Mouse (Mus musculus) hindbrain, embryonic 16.5 days (tissue): ENCODE data around the gene Large1. TPM values are rescaled to one million over a fixed set of nuclear protein-coding genes. Genes with fewer than 3 reads are reported as not detected.
A peak's percentile ranks its signal among the peaks of the same experiment; 100 is the strongest.

Experiments
- ATAC-seq: fragments of 200-750 bp; cut with Nextera tagmentation; 2 replicates; pipeline ENCODE4 v1.8.0; 2017; ENCODE audit warnings: moderate TSS enrichment, moderate library complexity
- H3K27ac ChIP-seq: fragments of 300-500 bp; sonication (generic); 2 replicates; pipeline ENCODE4 v1.5.1; 2014; ENCODE audit warnings: low read depth, mild to moderate bottlenecking, control low read depth, low read length, moderate library complexity
- H3K27me3 ChIP-seq: fragments of 300-500 bp; sonication (generic); replicated peaks from 2 replicates; pipeline ENCODE4 v1.6.1; 2014; ENCODE audit warnings: low read length; ENCODE audit not compliant: control insufficient read depth, insufficient read depth
- H3K36me3 ChIP-seq: fragments of 300-500 bp; sonication (generic); 2 replicates; pipeline ENCODE4 v1.6.1; 2014; ENCODE audit warnings: mild to moderate bottlenecking, low read length, moderate library complexity, mixed read lengths; ENCODE audit not compliant: control insufficient read depth, insufficient read depth
- H3K4me1 ChIP-seq: fragments of 300-500 bp; sonication (generic); 2 replicates; pipeline ENCODE4 v1.6.1; 2014; ENCODE audit warnings: low read depth, low read length; ENCODE audit not compliant: control insufficient read depth, insufficient read depth
- H3K4me2 ChIP-seq: fragments of 300-500 bp; sonication (generic); 2 replicates; pipeline ENCODE4 v1.6.1; 2014; ENCODE audit warnings: mild to moderate bottlenecking, low read length, control low read depth, moderate library complexity
- H3K4me3 ChIP-seq: fragments of 300-500 bp; sonication (generic); 2 replicates; pipeline ENCODE4 v1.5.1; 2014; ENCODE audit warnings: mild to moderate bottlenecking, low read length, control low read depth, moderate library complexity
- H3K9ac ChIP-seq: fragments of 300-500 bp; sonication (generic); 2 replicates; pipeline ENCODE4 v1.6.1; 2014; ENCODE audit warnings: low read depth, mild to moderate bottlenecking, control low read depth, low read length, moderate library complexity
- H3K9me3 ChIP-seq: fragments of 300-500 bp; sonication (generic); 2 replicates; pipeline ENCODE4 v1.6.1; 2014; ENCODE audit warnings: mild to moderate bottlenecking, low read length, moderate library complexity; ENCODE audit not compliant: control insufficient read depth
- WGBS: fragments of 180-500 bp; shearing (Covaris S2); extraction: QIAGEN DNeasy Blood & Tissue Kit; methylation state at CpG from one replicate; pipeline ENCODE4 v1.1.7; 2014; 5-methylcytosine and 5-hydroxymethylcytosine counted together
- polyA plus RNA-seq: library from polyadenylated mRNA; unstranded; fragments of >200 nt; fragmentation: Nextera tagmentation; extraction: Ambion mirVana; gene quantifications from 2 replicates; pipeline ENCODE4 v1.2.1, GENCODE M21; 2015

Gene Large1
- polyA plus RNA-seq, 1 experiment from 2014 or later = 16.3 TPM

- Histone ChIP-seq H3K27ac (no peak overlapping the region), H3K4me2 (no peak overlapping the region), H3K9me3 (no peaks in the 10 kb centered on the region), H3K27me3 (no peaks in the 10 kb centered on the region), H3K9ac (no peak overlapping the region), H3K36me3 (no peaks in the 10 kb centered on the region), H3K4me3 (no peak overlapping the region), H3K4me1 (no peaks in the 10 kb centered on the region)
- 94% methylated on average over 3 of the region's 3 CpGs for WGBS
- no peak for ATAC-seq
These were observed 305.2 kb downstream of the Large1 start for GRCm38 (mm10) chr8:73048136-73048535.

- H3K27me3 ChIP-seq = no peaks in the 10 kb centered on the region
- H3K9ac ChIP-seq = no peak overlapping the region
These were observed 323.6 kb downstream of the Large1 start for GRCm38 (mm10) chr8:73029787-73030186.

GRCm38 (mm10) chr8:73018241-73018640 lies 335.1 kb downstream of the Large1 start:
- no peak overlapping the region for H3K27ac ChIP-seq
- no peaks in the 10 kb centered on the region for H3K36me3 ChIP-seq
- H3K9me3 ChIP-seq = no peaks in the 10 kb centered on the region
- H3K4me3 ChIP-seq = no peak overlapping the region
- H3K9ac ChIP-seq = no peak overlapping the region
- 60% methylated on average over 1 of the region's 1 CpGs for WGBS
- H3K4me2 ChIP-seq = no peak overlapping the region
- ATAC-seq = no peak
- H3K27me3 ChIP-seq = no peaks in the 10 kb centered on the region
- H3K4me1 ChIP-seq = no peaks in the 10 kb centered on the region

More at GRCm38 (mm10) chr8:73029787-73030186, 323.6 kb downstream of the Large1 start:
- Histone ChIP-seq H3K9me3 (no peaks in the 10 kb centered on the region), H3K4me2 (no peak overlapping the region), H3K4me1 (no peaks in the 10 kb centered on the region), H3K4me3 (no peak overlapping the region), H3K36me3 (no peaks in the 10 kb centered on the region), H3K27ac (no peak overlapping the region)
- no peak for ATAC-seq

GRCm38 (mm10) chr8:73017601-73018000 lies 335.7 kb downstream of the Large1 start:
- Histone ChIP-seq H3K4me3 (no peak overlapping the region), H3K27ac (no peak overlapping the region), H3K4me2 (no peak overlapping the region), H3K4me1 (no peaks in the 10 kb centered on the region), H3K27me3 (no peaks in the 10 kb centered on the region), H3K36me3 (no peaks in the 10 kb centered on the region), H3K9ac (no peak overlapping the region), H3K9me3 (no peaks in the 10 kb centered on the region)
- ATAC-seq = no peak
- WGBS = 88% methylated on average over 1 of the region's 1 CpGs

- no peaks in the 10 kb centered on the region for H3K4me1 ChIP-seq
- no peaks in the 10 kb centered on the region for H3K27me3 ChIP-seq
- peak; percentile 59 for ATAC-seq
- no peak overlapping the region for H3K27ac ChIP-seq
- no peak overlapping the region for H3K4me3 ChIP-seq
- H3K9me3 ChIP-seq = no peaks in the 10 kb centered on the region
- no peak overlapping the region for H3K9ac ChIP-seq
- WGBS = 81% methylated on average over 2 of the region's 2 CpGs
- no peaks in the 10 kb centered on the region for H3K36me3 ChIP-seq
- no peak overlapping the region for H3K4me2 ChIP-seq
These were observed 337.0 kb downstream of the Large1 start for GRCm38 (mm10) chr8:73016303-73016702.

GRCm38 (mm10) chr8:73007489-73007888 lies 345.9 kb downstream of the Large1 start:
- no peak overlapping the region for H3K9ac ChIP-seq
- peak; percentile 43; the same call in 1 of the 2 replicates for ATAC-seq
- no peak overlapping the region for H3K4me2 ChIP-seq
- H3K4me3 ChIP-seq = no peak overlapping the region
- no peaks in the 10 kb centered on the region for H3K4me1 ChIP-seq
- 52% methylated on average over 2 of the region's 2 CpGs for WGBS
- H3K36me3 ChIP-seq = no peaks in the 10 kb centered on the region
- no peak overlapping the region for H3K27ac ChIP-seq
- no peaks in the 10 kb centered on the region for H3K9me3 ChIP-seq
- no peaks in the 10 kb centered on the region for H3K27me3 ChIP-seq

GRCm38 (mm10) chr8:73003858-73004257 lies 349.5 kb downstream of the Large1 start:
- H3K27ac ChIP-seq = no peak overlapping the region
- 66% methylated on average over 2 of the region's 2 CpGs for WGBS
- H3K4me3 ChIP-seq = no peak overlapping the region
- ATAC-seq = peak; percentile 69; the same call in 1 of the 2 replicates
- no peaks in the 10 kb centered on the region for H3K4me1 ChIP-seq
- no peaks in the 10 kb centered on the region for H3K27me3 ChIP-seq
- H3K9me3 ChIP-seq = no peaks in the 10 kb centered on the region
- H3K4me2 ChIP-seq = no peak overlapping the region
- H3K36me3 ChIP-seq = no peaks in the 10 kb centered on the region
- no peak overlapping the region for H3K9ac ChIP-seq

GRCm38 (mm10) chr8:72993831-72994230 lies 359.5 kb downstream of the Large1 start:
- 100% methylated on average over 1 of the region's 1 CpGs for whole genome bisulfite sequencing
- ATAC-seq = no peak
- H3K4me3 ChIP-seq = no peak overlapping the region
- no peaks in the 10 kb centered on the region for H3K36me3 ChIP-seq
- H3K27me3 ChIP-seq = no peaks in the 10 kb centered on the region
- no peaks in the 10 kb centered on the region for H3K9me3 ChIP-seq
- H3K4me2 ChIP-seq = no peak overlapping the region
- no peaks in the 10 kb centered on the region for H3K4me1 ChIP-seq
- H3K9ac ChIP-seq = no peak overlapping the region
- H3K27ac ChIP-seq = no peak overlapping the region

GRCm38 (mm10) chr8:72990425-72990824 lies 362.9 kb downstream of the Large1 start:
- Histone ChIP-seq H3K9ac (no peak overlapping the region), H3K4me2 (no peak overlapping the region), H3K9me3 (no peaks in the 10 kb centered on the region), H3K4me3 (no peak overlapping the region), H3K27me3 (no peaks in the 10 kb centered on the region), H3K27ac (no peak overlapping the region), H3K4me1 (no peaks in the 10 kb centered on the region), H3K36me3 (no peaks in the 10 kb centered on the region)
- no peak for ATAC-seq
- 71% methylated on average over 2 of the region's 2 CpGs for WGBS

GRCm38 (mm10) chr8:72982832-72983231 lies 370.5 kb downstream of the Large1 start:
- Histone ChIP-seq H3K36me3 (no peaks in the 10 kb centered on the region), H3K4me3 (no peak overlapping the region), H3K27ac (no peak overlapping the region), H3K9ac (no peak overlapping the region), H3K27me3 (no peaks in the 10 kb centered on the region), H3K4me2 (no peak overlapping the region), H3K4me1 (no peaks in the 10 kb centered on the region), H3K9me3 (no peaks in the 10 kb centered on the region)
- no peak for ATAC-seq
- 90% methylated on average over 1 of the region's 1 CpGs for WGBS
